Mouse (Mus musculus): ENCODE data around the gene Gm28043. TPM values are rescaled to one million over a fixed set of nuclear protein-coding genes. Genes with fewer than 3 reads are reported as not detected.

Gene Gm28043
- polyA plus RNA-seq, 1 experiment from 2014 or later = 0.70 TPM

Other genes with a start within 250 kb of the Gm28043 start
- 30.0 to 53.7 TPM (median 48.6 TPM) in 3 replicates for gene Pim1, start 124.1 kb upstream of the Gm28043 start, polyA plus RNA-seq (2018)
- gene Gm17657, start 65.2 kb upstream of the Gm28043 start, polyA plus RNA-seq (2018) = not detected in 3 replicates
- gene Tbc1d22b, start 65.1 kb upstream of the Gm28043 start, polyA plus RNA-seq (2018) = 9.9 to 13.7 TPM (median 10.5 TPM) in 3 replicates
- 0.67 TPM in 1 of 3 replicates, not detected in the others for gene Tmem217, start 62.5 kb upstream of the Gm28043 start, polyA plus RNA-seq (2018)
- gene Rnf8, start 86 bp upstream of the Gm28043 start, polyA plus RNA-seq (2018) = 15.4 to 16.8 TPM (median 16.5 TPM) in 3 replicates
- gene Cmtr1, start 45.7 kb downstream of the Gm28043 start, polyA plus RNA-seq (2018) = 37.1 to 60.9 TPM (median 43.9 TPM) in 3 replicates
- 4.0 to 5.7 TPM (median 4.5 TPM) in 3 replicates for gene Ccdc167, start 102.2 kb downstream of the Gm28043 start, polyA plus RNA-seq (2018)

Data from macrophage (primary cell).